Mouse (Mus musculus): ENCODE data around the gene Vcl.

Vcl gene

GRCm38 (mm10) chr14:21065490-21066162, 136.4 kb downstream of the Vcl start:
- no peak for DNase-seq (ENCODE audit: low spot score)

GRCm38 (mm10) chr14:21069594-21069993, 140.4 kb downstream of the Vcl start:
- DNase-seq (ENCODE audit: low spot score): no peak

- no peak for DNase-seq (ENCODE audit: low spot score)
Measured at GRCm38 (mm10) chr14:21073981-21074380, 144.8 kb downstream of the Vcl start.

- DNase-seq (ENCODE audit: low spot score): no peak
Measured at GRCm38 (mm10) chr14:21074398-21075320, 145.5 kb downstream of the Vcl start.

- DNase-seq (ENCODE audit: low spot score): peak; percentile 88
Measured at GRCm38 (mm10) chr14:21075751-21076500, 146.7 kb downstream of the Vcl start.

GRCm38 (mm10) chr14:21076501-21077194, 147.4 kb downstream of the Vcl start:
- peak; percentile 26 for DNase-seq (ENCODE audit: low spot score)

GRCm38 (mm10) chr14:21077939-21078338, 148.7 kb downstream of the Vcl start:
- no peak for DNase-seq (ENCODE audit: low spot score)

- DNase-seq (ENCODE audit: low spot score): no peak
Measured at GRCm38 (mm10) chr14:21078511-21078910, 149.3 kb downstream of the Vcl start.

GRCm38 (mm10) chr14:21082823-21083222, 153.6 kb downstream of the Vcl start:
- no peak for DNase-seq (ENCODE audit: low spot score)
